Mouse (Mus musculus) naive thymus-derived CD4-positive, alpha-beta T cell, adult 5 months (primary cell): Measurements from ENCODE around the gene Spta1. TPM values are rescaled to one million over a fixed set of nuclear protein-coding genes. Genes with fewer than 3 reads are reported as not detected.

Experiments used
- polyA plus RNA-seq: library from polyadenylated mRNA; unstranded; fragments of 100-300 nt; shearing (Covaris generic); gene quantifications from one replicate; pipeline ENCODE4 v1.2.1, GENCODE M21; 2017

Spta1 gene
- 0.04 TPM for polyA plus RNA-seq

DNA sequence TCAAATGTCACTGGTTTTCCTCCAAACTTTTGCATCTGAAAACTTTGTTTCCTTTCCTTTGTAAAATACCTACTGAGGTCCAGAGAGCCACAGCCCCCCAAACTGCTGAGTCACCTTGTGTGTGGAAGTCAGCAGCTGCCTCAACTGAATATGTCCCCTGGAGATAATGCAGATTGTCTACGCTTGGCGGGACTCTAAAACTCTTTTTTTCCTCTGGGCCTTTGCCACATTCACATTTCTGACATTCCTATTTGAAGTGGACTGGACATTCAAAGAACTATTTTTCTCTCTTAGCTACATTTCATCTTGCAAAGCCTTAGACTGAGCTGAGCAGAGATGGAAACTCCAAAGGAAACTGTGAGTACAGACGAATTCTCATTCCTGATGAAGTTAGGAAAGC lies at the start of gene Spta1:
Gene Spta1, plus strand, starts transcription at position 172 of the 400 bp plus-strand sequence.

GRCm38 (mm10) chr1:174131217-174131616 lies 41.4 kb upstream of the Spta1 start, which contains the start of gene Olfr424:
TSS of gene Olfr424 (plus strand) at chr1:174131517.

DNA sequence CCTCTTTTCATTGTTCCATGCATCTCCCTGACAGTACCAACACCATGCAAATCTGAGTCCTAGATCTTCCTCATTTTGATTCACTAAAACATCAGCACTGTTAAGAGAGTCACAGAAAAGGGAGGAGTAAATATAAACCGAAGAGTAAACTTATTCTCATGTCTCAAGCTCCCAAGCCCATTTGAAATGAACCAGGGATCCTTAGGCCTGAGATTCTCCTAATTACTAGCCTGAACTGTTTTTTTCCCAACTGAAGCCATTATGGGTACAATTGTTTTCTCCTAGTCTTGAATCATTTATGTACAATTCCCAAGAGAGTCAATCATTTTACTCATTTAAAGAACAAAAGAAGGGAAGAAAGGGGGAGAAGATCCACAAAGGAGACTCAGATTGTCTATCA lies 17.2 kb upstream of the Spta1 start, which contains the start of gene Olfr420:
Gene Olfr420, plus strand, starts transcription at position 301 of the 400 bp plus-strand sequence.

GRCm38 (mm10) chr1:174251961-174252360 lies 79.4 kb downstream of the Spta1 start, which contains the start of gene Olfr419:
TSS of gene Olfr419 (minus strand) at chr1:174252061.

Other genes with a start within 250 kb of the Spta1 start
- 242 TPM for gene Mndal, start 230.3 kb upstream of the Spta1 start, polyA plus RNA-seq
- 150 TPM for gene Ifi203, start 230.1 kb upstream of the Spta1 start, polyA plus RNA-seq
- gene Ifi202b, start 190.0 kb upstream of the Spta1 start, polyA plus RNA-seq: not detected
- not detected for gene Ifi205, start 141.0 kb upstream of the Spta1 start, polyA plus RNA-seq
- not detected for gene Olfr433, start 132.1 kb upstream of the Spta1 start, polyA plus RNA-seq
- 0.49 TPM for gene Olfr432, start 123.6 kb upstream of the Spta1 start, polyA plus RNA-seq
- gene Olfr430, start 106.2 kb upstream of the Spta1 start, polyA plus RNA-seq: not detected
- gene Olfr429, start 88.4 kb upstream of the Spta1 start, polyA plus RNA-seq: not detected
- gene Olfr427, start 75.9 kb upstream of the Spta1 start, polyA plus RNA-seq: not detected
- not detected for gene Olfr231, start 51.6 kb upstream of the Spta1 start, polyA plus RNA-seq
- gene Olfr424, start 41.3 kb upstream of the Spta1 start, polyA plus RNA-seq: not detected
- not detected for gene Olfr420, start 17.1 kb upstream of the Spta1 start, polyA plus RNA-seq
- gene Olfr419, start 79.3 kb downstream of the Spta1 start, polyA plus RNA-seq: not detected
- not detected for gene Mptx1, start 157.7 kb downstream of the Spta1 start, polyA plus RNA-seq
- gene Olfr417, start 192.3 kb downstream of the Spta1 start, polyA plus RNA-seq: not detected
- not detected for gene Olfr248, start 218.3 kb downstream of the Spta1 start, polyA plus RNA-seq